Mouse (Mus musculus): ENCODE measurements around the gene Lin28b. TPM values are rescaled to one million over a fixed set of nuclear protein-coding genes. Genes with fewer than 3 reads are reported as not detected.

The Lin28b gene
- polyA plus RNA-seq, 1 experiment = 26.8 TPM

DNA sequence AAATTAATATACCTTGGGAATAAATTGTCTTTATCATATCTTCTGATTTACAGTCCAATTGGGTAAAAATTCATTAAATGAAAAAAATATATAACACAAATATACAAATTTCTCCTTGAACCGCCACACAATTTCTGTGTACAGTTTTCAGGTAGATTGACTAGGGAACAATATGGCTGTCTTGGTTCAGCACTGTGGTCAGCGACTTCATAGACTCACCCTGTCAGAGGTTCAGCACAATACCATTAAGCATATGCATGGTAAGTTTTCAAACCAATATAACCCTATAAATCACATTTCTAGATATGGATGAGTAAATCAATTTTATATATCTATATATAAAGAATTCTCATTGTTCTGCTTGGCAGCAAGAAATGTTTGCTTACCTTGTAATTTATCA, 3.0 kb downstream of the Lin28b start:
- no peaks in the 10 kb centered on the region for H3K36me3 ChIP-seq (ENCODE audit: control insufficient read depth, insufficient read depth, low read length, poor library complexity, severe bottlenecking)
- TF ChIP-seq POLR2A (IDR thresholded peaks at IDR 0.05; ENCODE audit: insufficient read depth, low read length) (no peak), EP300 (IDR thresholded peaks at IDR 0.05; ENCODE audit: insufficient read depth, low read depth, low read length) (no peak), CTCF (IDR thresholded peaks at IDR 0.05; ENCODE audit: low read depth, low read length) (no peak)

DNA sequence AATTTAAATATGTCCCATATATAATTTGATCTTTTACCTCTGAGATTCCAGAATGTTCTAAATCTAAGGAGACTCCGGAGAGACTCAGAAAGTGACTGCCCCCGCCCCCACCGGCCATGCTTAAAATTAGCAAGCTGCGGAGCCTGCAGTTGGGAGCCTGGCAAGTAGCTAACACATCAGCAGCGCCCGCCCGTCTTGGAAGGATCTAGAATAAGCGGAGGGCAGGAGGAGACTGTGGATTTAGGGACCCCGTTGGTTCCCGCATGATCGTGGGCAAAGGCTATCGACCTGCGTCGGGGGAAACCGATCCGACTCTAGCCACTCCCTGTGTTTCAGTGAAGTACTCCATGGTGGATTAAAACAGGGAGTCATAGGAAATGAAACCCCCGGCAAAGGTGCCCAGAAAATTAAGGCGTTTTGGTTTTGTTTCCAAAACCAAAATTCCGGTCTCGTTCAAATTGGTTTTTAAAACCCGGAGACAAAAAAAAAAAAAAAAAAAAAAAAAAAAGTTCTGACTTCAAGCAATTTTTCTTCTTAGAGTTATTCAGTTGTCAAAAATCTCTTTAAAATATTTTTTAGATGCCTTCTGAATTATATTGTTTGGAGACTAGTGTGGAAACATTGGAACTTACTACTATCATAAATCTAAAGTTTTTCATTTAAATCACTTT, 12.4 kb downstream of the Lin28b start:
- TF ChIP-seq POLR2A (IDR thresholded peaks at IDR 0.05; ENCODE audit: insufficient read depth, low read length) (no peak), CTCF (IDR thresholded peaks at IDR 0.05; ENCODE audit: low read depth, low read length) (no peak), EP300 (IDR thresholded peaks at IDR 0.05; ENCODE audit: insufficient read depth, low read depth, low read length) (no peak)
- peak overlapping the region; percentile 70 for H3K9ac ChIP-seq (ENCODE audit: low read depth, poor library complexity, severe bottlenecking)
- no peaks in the 10 kb centered on the region for H3K9me3 ChIP-seq (replicated peaks; ENCODE audit: control insufficient read depth, insufficient read depth, low read length, poor library complexity, severe bottlenecking)
- H3K4me3 ChIP-seq (ENCODE audit: low read depth, low read length) = peak overlapping the region; percentile 89
- H3K27ac ChIP-seq (ENCODE audit: insufficient read depth, low read length) = no peak overlapping the region
- no peaks in the 10 kb centered on the region for H3K4me1 ChIP-seq (ENCODE audit: control insufficient read depth, insufficient read depth, low read length)
- H3K36me3 ChIP-seq (ENCODE audit: control insufficient read depth, insufficient read depth, low read length, poor library complexity, severe bottlenecking) = no peaks in the 10 kb centered on the region
- no peaks in the 10 kb centered on the region for H3K27me3 ChIP-seq (ENCODE audit: control insufficient read depth, insufficient read depth, low read length, poor library complexity, severe bottlenecking)

More for the DNA sequence above, 3.0 kb downstream of the Lin28b start:
- Histone ChIP-seq H3K9ac (ENCODE audit: low read depth, poor library complexity, severe bottlenecking) (no peak overlapping the region), H3K27me3 (ENCODE audit: control insufficient read depth, insufficient read depth, low read length, poor library complexity, severe bottlenecking) (0 out of 2 replicates have a peak, but pooled peaks cover 1% of the 10 kb centered on the region), H3K27ac (ENCODE audit: insufficient read depth, low read length) (no peak overlapping the region), H3K4me1 (ENCODE audit: control insufficient read depth, insufficient read depth, low read length) (no peaks in the 10 kb centered on the region), H3K9me3 (replicated peaks; ENCODE audit: control insufficient read depth, insufficient read depth, low read length, poor library complexity, severe bottlenecking) (no peaks in the 10 kb centered on the region), H3K4me3 (ENCODE audit: low read depth, low read length) (no peak overlapping the region)

DNA sequence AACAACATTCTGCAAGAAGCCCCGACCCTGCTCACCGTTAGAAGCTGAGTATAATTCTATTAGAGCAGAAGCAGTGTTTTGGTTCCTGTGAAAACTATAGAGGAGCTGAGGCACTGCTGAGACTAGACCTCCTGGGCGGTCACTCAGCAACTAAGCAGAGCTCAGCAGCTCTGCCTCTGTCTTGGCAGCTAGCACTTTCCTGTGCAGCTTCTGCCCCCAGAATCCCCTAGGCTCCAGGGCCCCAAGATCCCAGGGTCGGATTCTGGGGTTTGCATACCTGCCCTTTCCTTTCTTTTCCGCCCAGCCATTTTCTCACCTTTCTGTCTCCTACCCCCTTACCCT, 13.1 kb downstream of the Lin28b start:
- no peak overlapping the region for H3K4me3 ChIP-seq (ENCODE audit: low read depth, low read length)
- H3K4me1 ChIP-seq (ENCODE audit: control insufficient read depth, insufficient read depth, low read length) = no peaks in the 10 kb centered on the region
- no peak overlapping the region for H3K27ac ChIP-seq (ENCODE audit: insufficient read depth, low read length)
- no peaks in the 10 kb centered on the region for H3K36me3 ChIP-seq (ENCODE audit: control insufficient read depth, insufficient read depth, low read length, poor library complexity, severe bottlenecking)
- H3K9me3 ChIP-seq (replicated peaks; ENCODE audit: control insufficient read depth, insufficient read depth, low read length, poor library complexity, severe bottlenecking) = no peaks in the 10 kb centered on the region
- TF ChIP-seq EP300 (IDR thresholded peaks at IDR 0.05; ENCODE audit: insufficient read depth, low read depth, low read length) (0 out of 2 replicates have a peak, but pooled peaks have one; percentile 40), POLR2A (IDR thresholded peaks at IDR 0.05; ENCODE audit: insufficient read depth, low read length) (no peak)
- no peaks in the 10 kb centered on the region for H3K27me3 ChIP-seq (ENCODE audit: control insufficient read depth, insufficient read depth, low read length, poor library complexity, severe bottlenecking)
- peak overlapping the region; percentile 70; the same call in 1 of the 2 replicates for H3K9ac ChIP-seq (ENCODE audit: low read depth, poor library complexity, severe bottlenecking)

DNA sequence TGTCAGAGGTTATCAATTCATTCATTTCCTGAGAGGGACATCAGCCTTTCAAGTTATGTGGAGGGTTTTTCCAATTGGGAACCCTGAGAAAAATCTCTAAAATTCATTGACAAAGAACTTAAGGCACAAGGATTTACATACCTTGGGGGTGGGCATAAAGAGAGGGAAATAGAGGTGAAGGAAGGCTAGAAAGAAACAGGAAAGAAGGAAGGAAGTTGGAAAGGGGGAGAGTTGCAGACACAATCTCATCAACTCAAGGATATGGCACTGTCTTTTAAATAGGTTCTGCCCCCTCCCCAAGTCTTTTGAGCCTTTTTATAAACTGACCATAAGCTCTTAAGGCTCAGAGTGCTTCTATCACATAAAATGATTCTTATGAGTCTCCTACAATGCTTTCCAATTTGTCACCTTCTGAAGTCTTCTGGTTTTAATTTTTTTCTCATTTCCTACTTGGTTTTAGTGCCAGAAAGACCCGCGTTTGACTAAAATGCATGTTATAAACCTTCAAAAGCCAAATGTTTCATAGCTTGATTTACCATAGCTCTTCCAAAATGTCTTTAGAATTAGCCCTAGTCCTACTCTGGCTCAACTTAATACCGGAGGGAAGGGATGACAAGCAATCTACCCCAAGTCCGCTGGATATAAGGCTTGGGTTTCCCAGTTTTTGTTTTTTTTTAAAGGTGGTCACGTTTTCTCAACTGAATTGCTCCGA, 13.6 kb downstream of the Lin28b start:
- no peak overlapping the region for H3K27ac ChIP-seq (ENCODE audit: insufficient read depth, low read length)

DNA sequence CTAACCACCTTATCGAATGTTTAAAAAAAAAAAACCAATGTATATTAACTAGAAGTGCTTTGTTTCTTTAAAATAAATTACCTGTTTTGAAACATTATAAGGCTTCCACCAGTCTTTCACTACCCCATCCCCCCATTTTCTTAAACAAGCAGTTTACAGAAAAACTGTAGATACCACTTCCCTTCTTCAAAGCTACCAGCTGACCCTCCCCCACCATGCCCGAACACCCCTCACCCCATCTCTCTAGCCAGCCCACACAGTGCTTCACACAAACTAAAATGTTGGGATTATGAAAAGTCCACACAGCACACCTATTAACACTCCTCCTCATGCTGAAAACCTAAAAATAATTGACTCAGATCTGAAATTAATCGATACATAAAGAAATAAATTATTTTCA, 14.9 kb downstream of the Lin28b start:
- no peaks in the 10 kb centered on the region for H3K36me3 ChIP-seq (ENCODE audit: control insufficient read depth, insufficient read depth, low read length, poor library complexity, severe bottlenecking)
- no peaks in the 10 kb centered on the region for H3K9me3 ChIP-seq (replicated peaks; ENCODE audit: control insufficient read depth, insufficient read depth, low read length, poor library complexity, severe bottlenecking)
- TF ChIP-seq CTCF (IDR thresholded peaks at IDR 0.05; ENCODE audit: low read depth, low read length) (no peak), EP300 (IDR thresholded peaks at IDR 0.05; ENCODE audit: insufficient read depth, low read depth, low read length) (no peak), POLR2A (IDR thresholded peaks at IDR 0.05; ENCODE audit: insufficient read depth, low read length) (no peak)
- H3K27ac ChIP-seq (ENCODE audit: insufficient read depth, low read length) = no peak overlapping the region
- no peak overlapping the region for H3K9ac ChIP-seq (ENCODE audit: low read depth, poor library complexity, severe bottlenecking)
- H3K27me3 ChIP-seq (ENCODE audit: control insufficient read depth, insufficient read depth, low read length, poor library complexity, severe bottlenecking) = no peaks in the 10 kb centered on the region
- H3K4me3 ChIP-seq (ENCODE audit: low read depth, low read length) = no peak overlapping the region
- H3K4me1 ChIP-seq (ENCODE audit: control insufficient read depth, insufficient read depth, low read length) = no peaks in the 10 kb centered on the region

More for the DNA sequence above, 13.6 kb downstream of the Lin28b start:
- H3K4me1 ChIP-seq (ENCODE audit: control insufficient read depth, insufficient read depth, low read length) = no peaks in the 10 kb centered on the region
- TF ChIP-seq POLR2A (IDR thresholded peaks at IDR 0.05; ENCODE audit: insufficient read depth, low read length) = no peak
- no peak for TF ChIP-seq CTCF (IDR thresholded peaks at IDR 0.05; ENCODE audit: low read depth, low read length)
- TF ChIP-seq EP300 (IDR thresholded peaks at IDR 0.05; ENCODE audit: insufficient read depth, low read depth, low read length) = no peak
- no peaks in the 10 kb centered on the region for H3K27me3 ChIP-seq (ENCODE audit: control insufficient read depth, insufficient read depth, low read length, poor library complexity, severe bottlenecking)
- H3K36me3 ChIP-seq (ENCODE audit: control insufficient read depth, insufficient read depth, low read length, poor library complexity, severe bottlenecking) = no peaks in the 10 kb centered on the region
- H3K9me3 ChIP-seq (replicated peaks; ENCODE audit: control insufficient read depth, insufficient read depth, low read length, poor library complexity, severe bottlenecking) = no peaks in the 10 kb centered on the region
- peak overlapping the region; percentile 70; the same call in 1 of the 2 replicates for H3K9ac ChIP-seq (ENCODE audit: low read depth, poor library complexity, severe bottlenecking)
- H3K4me3 ChIP-seq (ENCODE audit: low read depth, low read length) = no peak overlapping the region

Measured in ES-Bruce4 (cell line).